ENCODE assay signal across 27 mouse cellular contexts in the genomic region with DNA sequence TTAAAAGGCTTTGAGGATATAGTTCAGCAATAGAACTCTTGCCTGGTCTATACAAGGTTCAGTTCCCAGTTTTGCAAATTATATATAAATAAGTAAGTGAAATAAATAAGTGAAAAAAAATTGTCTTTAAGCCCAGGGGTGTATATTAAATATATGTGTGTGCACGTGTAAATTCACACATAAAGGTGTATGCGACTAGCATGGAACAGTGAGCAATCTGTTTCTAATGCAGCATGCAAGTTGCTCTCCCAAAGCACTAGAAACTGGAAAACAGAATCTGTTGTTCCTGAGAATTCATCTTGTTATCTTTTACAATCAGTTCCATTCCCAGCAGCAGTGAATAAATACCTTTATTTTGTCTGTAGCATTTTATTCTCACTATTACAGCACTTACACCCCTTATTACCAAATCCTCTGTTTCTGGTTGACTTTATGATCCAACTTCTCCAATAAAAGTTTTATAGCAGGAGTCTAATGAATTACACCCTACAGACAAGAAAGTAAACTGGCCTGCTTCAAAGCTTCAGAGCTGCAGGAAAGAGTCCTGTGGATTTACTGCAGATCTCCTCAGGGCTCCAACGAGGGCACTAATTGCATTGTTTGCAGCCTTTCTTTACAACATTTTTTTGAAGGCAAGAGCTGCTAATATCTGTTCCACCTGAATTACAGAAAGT.
"Had no signal": no experiment of that assay in that cellular context is flagged by ENCODE, and none has a peak within 500 bp of the region (broad histone marks: within the 10 kb centered on the region; RNA-seq: fewer than 3 reads in every experiment).

No protein-coding gene starts in this region.

- H3K4me2 ChIP-seq: heart, embryonic 11.5 days; heart, embryonic 13.5 days; heart, embryonic 15.5 days; hindbrain, embryonic 13.5 days; hindbrain, embryonic 15.5 days; intestine, embryonic 15.5 days; liver, embryonic 11.5 days; liver, embryonic 13.5 days; liver, embryonic 15.5 days had no signal

- H3K36me3 ChIP-seq: heart, embryonic 13.5 days; heart, embryonic 15.5 days; hindbrain, embryonic 13.5 days; hindbrain, embryonic 15.5 days; intestine, embryonic 15.5 days; liver, embryonic 13.5 days; liver, embryonic 15.5 days had no signal

- H3K27ac ChIP-seq: gastrocnemius, adult 2 months; heart, adult 2 months; heart, embryonic 13.5 days; heart, embryonic 15.5 days; hindbrain, embryonic 13.5 days; hindbrain, embryonic 15.5 days; hindbrain, postnatal 0 days; intestine, embryonic 15.5 days; liver, embryonic 13.5 days; liver, embryonic 15.5 days had no signal

- H3K27me3 ChIP-seq: heart, embryonic 13.5 days; heart, embryonic 15.5 days; hindbrain, embryonic 13.5 days; hindbrain, embryonic 15.5 days; intestine, embryonic 15.5 days; liver, embryonic 13.5 days; liver, embryonic 15.5 days had no signal

- H3K9me3 ChIP-seq: heart, embryonic 13.5 days; heart, embryonic 15.5 days; hindbrain, embryonic 13.5 days; hindbrain, embryonic 15.5 days; intestine, embryonic 15.5 days; liver, embryonic 13.5 days; liver, embryonic 15.5 days had no signal

- DNase-seq: forebrain, postnatal 0 days; gastrocnemius, adult 2 months; gastrocnemius, postnatal 10 days; gastrocnemius, postnatal 25 days; heart, adult 11 months; heart, adult 2 months; heart, postnatal 14 days; heart, postnatal 36 days; kidney, adult 18-20 months; kidney, adult 8-10 months; kidney, postnatal 10 days; kidney, postnatal 25 days; layer of hippocampus, adult 9-11 months; layer of hippocampus, postnatal 36 days; liver; liver, embryonic 13.5 days had no signal

- H3K4me1 ChIP-seq: heart, embryonic 13.5 days; heart, embryonic 15.5 days; hindbrain, embryonic 13.5 days; hindbrain, embryonic 15.5 days; intestine, embryonic 15.5 days; liver, embryonic 13.5 days; liver, embryonic 15.5 days had no signal

- H3K4me3 ChIP-seq: gastrocnemius, adult 2 months; heart, adult 2 months; heart, embryonic 13.5 days; heart, embryonic 15.5 days; hindbrain, embryonic 13.5 days; hindbrain, embryonic 15.5 days; intestine, embryonic 15.5 days; liver, embryonic 13.5 days; liver, embryonic 15.5 days had no signal

- ATAC-seq: forebrain, postnatal 0 days; hindbrain, postnatal 0 days; inflammation-experienced regulatory T-cells, adult 6 months; intestine, embryonic 15.5 days; intestine, postnatal 0 days had no signal

- H3K9ac ChIP-seq: forebrain, postnatal 0 days; heart, embryonic 13.5 days; heart, embryonic 15.5 days; hindbrain, embryonic 13.5 days; hindbrain, embryonic 15.5 days; intestine, embryonic 15.5 days; liver, embryonic 13.5 days; liver, embryonic 15.5 days had no signal
